9 mouse cellular contexts compared by ENCODE assay signal in the genomic region with DNA sequence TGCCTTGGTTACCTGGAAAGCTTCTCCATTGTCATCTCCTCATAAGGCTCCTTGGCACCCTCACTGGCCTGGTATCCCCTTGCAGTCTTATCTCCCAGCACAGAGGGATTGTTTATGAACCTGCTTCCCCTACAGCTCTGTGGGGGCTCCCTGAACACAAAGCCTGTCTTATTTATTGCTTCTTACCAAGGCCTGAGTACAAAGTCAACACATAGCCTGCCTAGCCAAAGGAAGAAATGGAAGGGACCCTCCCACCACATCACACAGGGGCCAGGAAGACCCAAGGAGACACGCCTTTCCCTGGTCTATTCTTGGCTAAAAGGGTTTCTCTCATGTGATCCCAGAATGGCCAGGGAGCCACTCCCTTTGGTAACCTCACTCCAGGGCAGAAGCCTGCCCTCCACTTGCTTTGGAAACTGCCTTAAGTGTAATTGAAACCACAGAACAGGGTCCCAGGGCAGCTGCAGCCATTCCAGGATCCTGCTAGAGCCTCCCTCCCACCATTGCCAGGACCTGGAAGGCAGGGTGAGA. TPM values are rescaled to one million over a fixed set of nuclear protein-coding genes. Genes with fewer than 3 reads are reported as not detected.
A peak's percentile ranks its signal among the peaks of the same experiment; 100 is the strongest.
DNase-seq lines count a peak whose midpoint lies in the region; ATAC-seq and TF ChIP-seq lines count a peak whose summit lies in the region.
"Had no signal": no experiment of that assay in that cellular context is flagged by ENCODE, and none has a peak within 500 bp of the region (broad histone marks: within the 10 kb centered on the region; RNA-seq: fewer than 3 reads in every experiment).

No protein-coding gene starts in this region.

- H3K27me3 ChIP-seq in cerebellum, adult 2 months (ENCODE audit: control insufficient read depth, insufficient read depth, low read length), result no peaks in the 10 kb centered on the region
- H3K27me3 ChIP-seq in embryonic facial prominence, embryonic 13.5 days, result no peaks in the 10 kb centered on the region
- H3K27me3 ChIP-seq in hindbrain, embryonic 15.5 days, result no peaks in the 10 kb centered on the region
- no peaks in the 10 kb centered on the region for H3K27me3 ChIP-seq in lung, embryonic 15.5 days

- no peak overlapping the region for H3K9ac ChIP-seq in embryonic facial prominence, embryonic 13.5 days
- no peak overlapping the region for H3K9ac ChIP-seq in hindbrain, embryonic 15.5 days
- H3K9ac ChIP-seq in lung, embryonic 15.5 days, result no peak overlapping the region

- ATAC-seq in embryonic facial prominence, embryonic 13.5 days (ENCODE audit: insufficient number of reproducible peaks, insufficient read depth, low FRiP score, low TSS enrichment, low read depth), result no peak
- no peak for ATAC-seq in hindbrain, embryonic 15.5 days (ENCODE audit: low FRiP score, low read depth)
- peak; percentile 51 for ATAC-seq in lung, embryonic 15.5 days (ENCODE audit: borderline replicate concordance, extremely low read depth, low FRiP score, low TSS enrichment)

- no peak overlapping the region; the same call in 1 of the 2 replicates for H3K4me2 ChIP-seq in embryonic facial prominence, embryonic 13.5 days
- no peak overlapping the region for H3K4me2 ChIP-seq in hindbrain, embryonic 15.5 days
- H3K4me2 ChIP-seq in lung, embryonic 15.5 days, result no peak overlapping the region

- H3K36me3 ChIP-seq in embryonic facial prominence, embryonic 13.5 days, result no peaks in the 10 kb centered on the region
- H3K36me3 ChIP-seq in hindbrain, embryonic 15.5 days, result no peaks in the 10 kb centered on the region
- no peaks in the 10 kb centered on the region for H3K36me3 ChIP-seq in lung, embryonic 15.5 days

- TF ChIP-seq POLR2A in cerebellum, adult 2 months (IDR thresholded peaks at IDR 0.05; ENCODE audit: borderline replicate concordance, insufficient read depth, low read length), result no peak

- DNase-seq in cerebellum, adult 2 months, result no peak
- DNase-seq in cerebellum, postnatal 4 days (ENCODE audit: low spot score in 2 of 2), result no peak
- no peak for DNase-seq in B cell, adult 2 months
- no peak for DNase-seq in thymus, postnatal 25 days
- DNase-seq in left cerebral cortex, adult 18-20 months (ENCODE audit: low spot score in 2 of 2), result no peak

- peak overlapping the region; percentile 11; the same call in 1 of the 2 replicates for H3K27ac ChIP-seq in cerebellum, adult 2 months (ENCODE audit: insufficient read depth, low read length)
- peak overlapping the region; percentile 81 for H3K27ac ChIP-seq in embryonic facial prominence, embryonic 13.5 days
- peak overlapping the region; percentile 59 for H3K27ac ChIP-seq in hindbrain, embryonic 15.5 days (replicated peaks)
- H3K27ac ChIP-seq in lung, embryonic 15.5 days, result peak overlapping the region; percentile 83

- H3K9me3 ChIP-seq in embryonic facial prominence, embryonic 13.5 days, result no peaks in the 10 kb centered on the region
- H3K9me3 ChIP-seq in hindbrain, embryonic 15.5 days, result no peaks in the 10 kb centered on the region
- H3K9me3 ChIP-seq in lung, embryonic 15.5 days, result no peaks in the 10 kb centered on the region

- no peak overlapping the region for H3K4me3 ChIP-seq in cerebellum, adult 2 months (replicated peaks; ENCODE audit: insufficient read depth, low read depth, low read length)
- no peak overlapping the region for H3K4me3 ChIP-seq in embryonic facial prominence, embryonic 13.5 days
- H3K4me3 ChIP-seq in hindbrain, embryonic 15.5 days, result no peak overlapping the region
- no peak overlapping the region for H3K4me3 ChIP-seq in lung, embryonic 15.5 days
- H3K4me3 ChIP-seq: erythroblast, embryonic 14.5 days had no signal

- WGBS in cerebellum, adult 2 months, result 39% methylated on average over 1 of the region's 1 CpGs
- 12% methylated on average over 1 of the region's 1 CpGs for WGBS in embryonic facial prominence, embryonic 13.5 days
- WGBS in hindbrain, embryonic 15.5 days, result 42% methylated on average over 1 of the region's 1 CpGs
- WGBS in lung, embryonic 15.5 days, result 16% methylated on average over 1 of the region's 1 CpGs

- H3K4me1 ChIP-seq in cerebellum, adult 2 months (ENCODE audit: control insufficient read depth, insufficient read depth, low read length), result no peaks in the 10 kb centered on the region
- H3K4me1 ChIP-seq in embryonic facial prominence, embryonic 13.5 days, result peaks cover 26% of the 10 kb centered on the region
- H3K4me1 ChIP-seq in hindbrain, embryonic 15.5 days (replicated peaks), result peaks cover 15% of the 10 kb centered on the region
- peaks cover 32% of the 10 kb centered on the region for H3K4me1 ChIP-seq in lung, embryonic 15.5 days

- TF ChIP-seq CTCF in cerebellum, adult 2 months (IDR thresholded peaks at IDR 0.05; ENCODE audit: borderline replicate concordance, insufficient read depth, low read depth, low read length), result no peak

RNA-seq across cellular contexts. Expression of a gene that starts 4.8 kb away (rescaled TPM):
- 54.9 and 56.3 TPM in 2 replicates for polyA plus RNA-seq in cerebellum, adult 2 months (2012; rRNA removed)
- 78.4 and 78.8 TPM in 2 replicates for polyA plus RNA-seq in embryonic facial prominence, embryonic 13.5 days (2015; fragmentation: Nextera tagmentation; extraction: Ambion mirVana)
- polyA plus RNA-seq in hindbrain, embryonic 15.5 days (2015; fragmentation: Nextera tagmentation; extraction: Ambion mirVana), result 78.5 and 81.7 TPM in 2 replicates
- 74.4 and 75.2 TPM in 2 replicates for polyA plus RNA-seq in lung, embryonic 15.5 days (2015; fragmentation: Nextera tagmentation; extraction: Ambion mirVana)
- 10 to 100 TPM; 40.6 to 46.1 TPM for total RNA-seq in left cerebral cortex, adult 18-20 months (2021)

RNA-seq across cellular contexts. Expression of a gene that starts 16.8 kb away (rescaled TPM):
- 203 and 218 TPM in 2 replicates for polyA plus RNA-seq in cerebellum, adult 2 months (2012; rRNA removed)
- polyA plus RNA-seq in embryonic facial prominence, embryonic 13.5 days (2015; fragmentation: Nextera tagmentation; extraction: Ambion mirVana), result 67.4 and 69.8 TPM in 2 replicates
- 123 and 129 TPM in 2 replicates for polyA plus RNA-seq in hindbrain, embryonic 15.5 days (2015; fragmentation: Nextera tagmentation; extraction: Ambion mirVana)
- 149 and 169 TPM in 2 replicates for polyA plus RNA-seq in lung, embryonic 15.5 days (2015; fragmentation: Nextera tagmentation; extraction: Ambion mirVana)
- 10 to 100 TPM; 90.7 to 93.5 TPM for total RNA-seq in left cerebral cortex, adult 18-20 months (2021)

RNA-seq across cellular contexts. Expression of a gene that starts 37.3 kb away (rescaled TPM):
- polyA plus RNA-seq in cerebellum, adult 2 months (2012; rRNA removed), result 32.0 and 34.7 TPM in 2 replicates
- polyA plus RNA-seq in embryonic facial prominence, embryonic 13.5 days (2015; fragmentation: Nextera tagmentation; extraction: Ambion mirVana), result 15.5 and 16.1 TPM in 2 replicates
- polyA plus RNA-seq in hindbrain, embryonic 15.5 days (2015; fragmentation: Nextera tagmentation; extraction: Ambion mirVana), result 13.7 and 18.3 TPM in 2 replicates
- polyA plus RNA-seq in lung, embryonic 15.5 days (2015; fragmentation: Nextera tagmentation; extraction: Ambion mirVana), result 12.4 and 13.2 TPM in 2 replicates
- total RNA-seq in left cerebral cortex, adult 18-20 months (2021), result 10 to 100 TPM; 25.0 to 25.1 TPM

RNA-seq across cellular contexts. Expression of a gene that starts 41.0 kb away (rescaled TPM):
- polyA plus RNA-seq in cerebellum, adult 2 months (2012; rRNA removed), result 6.1 and 6.3 TPM in 2 replicates
- 8.4 and 9.0 TPM in 2 replicates for polyA plus RNA-seq in embryonic facial prominence, embryonic 13.5 days (2015; fragmentation: Nextera tagmentation; extraction: Ambion mirVana)
- 6.3 and 7.9 TPM in 2 replicates for polyA plus RNA-seq in hindbrain, embryonic 15.5 days (2015; fragmentation: Nextera tagmentation; extraction: Ambion mirVana)
- 6.6 and 7.5 TPM in 2 replicates for polyA plus RNA-seq in lung, embryonic 15.5 days (2015; fragmentation: Nextera tagmentation; extraction: Ambion mirVana)
- 1 to 10 TPM; 3.1 TPM for total RNA-seq in left cerebral cortex, adult 18-20 months (2021)

RNA-seq across cellular contexts. Expression of a gene that starts 41.6 kb away (rescaled TPM):
- polyA plus RNA-seq in cerebellum, adult 2 months (2012; rRNA removed), result 177 and 191 TPM in 2 replicates
- 129 and 139 TPM in 2 replicates for polyA plus RNA-seq in embryonic facial prominence, embryonic 13.5 days (2015; fragmentation: Nextera tagmentation; extraction: Ambion mirVana)
- 97.0 and 105 TPM in 2 replicates for polyA plus RNA-seq in hindbrain, embryonic 15.5 days (2015; fragmentation: Nextera tagmentation; extraction: Ambion mirVana)
- 131 and 139 TPM in 2 replicates for polyA plus RNA-seq in lung, embryonic 15.5 days (2015; fragmentation: Nextera tagmentation; extraction: Ambion mirVana)
- 10 to 100 TPM; 93.1 to 93.6 TPM for total RNA-seq in left cerebral cortex, adult 18-20 months (2021)

Comparison
In these comparisons a context has a peak if more than half of its experiments do, and no peak if none do; other contexts are left out.
1. H3K27ac ChIP-seq: peak in every context shown above with its lines; median percentile 83 in lung, embryonic 15.5 days; 81 in embryonic facial prominence, embryonic 13.5 days; 59 in hindbrain, embryonic 15.5 days; 11 in cerebellum, adult 2 months.